Comparison of ENCODE assay signal across 9 mouse cellular contexts in the genomic region with DNA sequence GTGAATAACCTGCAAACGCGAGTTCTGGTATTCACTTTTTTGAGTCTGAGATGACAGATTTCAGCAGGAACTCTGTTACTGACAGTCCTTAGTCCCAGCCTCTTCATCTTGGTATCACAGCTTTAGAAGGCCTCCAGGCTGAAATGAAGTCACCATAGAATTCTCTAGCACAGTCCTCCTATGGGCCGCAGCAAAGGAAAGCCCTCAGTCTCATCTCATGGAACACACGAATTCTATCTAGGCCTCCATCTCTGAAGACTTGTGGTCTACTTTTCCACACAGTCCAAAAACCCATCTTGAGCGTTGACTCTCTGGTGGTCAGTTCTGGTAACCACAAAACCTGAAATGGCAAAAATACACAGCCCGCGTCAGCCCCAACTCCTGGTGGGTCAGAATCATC. TPM values are rescaled to one million over a fixed set of nuclear protein-coding genes. Genes with fewer than 3 reads are reported as not detected.
DNase-seq lines count a peak whose midpoint lies in the region; ATAC-seq lines count a peak whose summit lies in the region.
"Had no signal": no experiment of that assay in that cellular context is flagged by ENCODE, and none has a peak within 500 bp of the region (broad histone marks: within the 10 kb centered on the region; RNA-seq: fewer than 3 reads in every experiment).

No protein-coding gene starts in this region.

- H3K27ac ChIP-seq in liver, embryonic 12.5 days: no peak overlapping the region
- peak overlapping the region; percentile 99 for H3K27ac ChIP-seq in forebrain, embryonic 15.5 days (replicated peaks)
- H3K27ac ChIP-seq in limb, embryonic 11.5 days (replicated peaks; ENCODE audit: low read depth, low read length): no peak overlapping the region
- H3K27ac ChIP-seq in stomach, embryonic 15.5 days: peak overlapping the region; percentile 83; the same call in 1 of the 2 replicates

- H3K4me2 ChIP-seq in liver, embryonic 12.5 days: peak overlapping the region; percentile 62; the same call in 1 of the 2 replicates
- peak overlapping the region; percentile 59 for H3K4me2 ChIP-seq in forebrain, embryonic 15.5 days (replicated peaks)
- H3K4me2 ChIP-seq in limb, embryonic 11.5 days (ENCODE audit: low read depth, severe bottlenecking): peak overlapping the region; percentile 72
- H3K4me2 ChIP-seq in stomach, embryonic 15.5 days: peak overlapping the region; percentile 88

- H3K9me3 ChIP-seq in liver, embryonic 12.5 days (replicated peaks): no peaks in the 10 kb centered on the region
- H3K9me3 ChIP-seq in forebrain, embryonic 15.5 days: no peaks in the 10 kb centered on the region
- H3K9me3 ChIP-seq in limb, embryonic 11.5 days (ENCODE audit: control insufficient read depth, low read length): no peaks in the 10 kb centered on the region
- H3K9me3 ChIP-seq in stomach, embryonic 15.5 days: no peaks in the 10 kb centered on the region

- DNase-seq in liver: no peak
- DNase-seq in limb, embryonic 11.5 days (ENCODE audit: low spot score): no peak
- no peak for DNase-seq in layer of hippocampus, postnatal 14 days (ENCODE audit: low spot score in 2 of 2)
- DNase-seq: cerebellum, adult 11 months had no signal

- H3K9ac ChIP-seq in liver, embryonic 12.5 days: no peak overlapping the region
- peak overlapping the region; percentile 90 for H3K9ac ChIP-seq in forebrain, embryonic 15.5 days (replicated peaks)
- H3K9ac ChIP-seq in limb, embryonic 11.5 days (ENCODE audit: low read length): peak overlapping the region; percentile 87
- H3K9ac ChIP-seq in stomach, embryonic 15.5 days: no peak overlapping the region

- peak overlapping the region; percentile 45 for H3K4me3 ChIP-seq in liver, embryonic 12.5 days
- peak overlapping the region; percentile 71 for H3K4me3 ChIP-seq in forebrain, embryonic 15.5 days
- H3K4me3 ChIP-seq in limb, embryonic 11.5 days (ENCODE audit: low read depth, low read length): peak overlapping the region; percentile 69
- H3K4me3 ChIP-seq in stomach, embryonic 15.5 days (replicated peaks): peak overlapping the region; percentile 56

- WGBS in liver, embryonic 12.5 days (ENCODE audit: insufficient replicate concordance): 56% methylated on average over 7 of the region's 7 CpGs
- 50% methylated on average over 7 of the region's 7 CpGs for WGBS in forebrain, embryonic 15.5 days
- 70% methylated on average over 7 of the region's 7 CpGs for WGBS in limb, embryonic 11.5 days
- WGBS in stomach, embryonic 15.5 days: 49% methylated on average over 7 of the region's 7 CpGs

- H3K4me1 ChIP-seq in liver, embryonic 12.5 days: peaks cover 16% of the 10 kb centered on the region
- peaks cover 26% of the 10 kb centered on the region for H3K4me1 ChIP-seq in forebrain, embryonic 15.5 days
- H3K4me1 ChIP-seq in limb, embryonic 11.5 days (ENCODE audit: control insufficient read depth, insufficient read depth, low read length): peaks cover 5% of the 10 kb centered on the region; the same call in 1 of the 2 replicates
- peaks cover 14% of the 10 kb centered on the region for H3K4me1 ChIP-seq in stomach, embryonic 15.5 days

- peaks cover 16% of the 10 kb centered on the region for H3K36me3 ChIP-seq in liver, embryonic 12.5 days
- H3K36me3 ChIP-seq in forebrain, embryonic 15.5 days: peaks cover 14% of the 10 kb centered on the region
- H3K36me3 ChIP-seq in limb, embryonic 11.5 days (ENCODE audit: control insufficient read depth, insufficient read depth, low read length): peaks cover 4% of the 10 kb centered on the region; the same call in 1 of the 2 replicates
- H3K36me3 ChIP-seq in stomach, embryonic 15.5 days: 0 out of 2 replicates have a peak, but pooled peaks cover 4% of the 10 kb centered on the region

- no peak for ATAC-seq in liver, embryonic 12.5 days
- no peak for ATAC-seq in forebrain, embryonic 15.5 days (replicated peaks)
- ATAC-seq in limb, embryonic 11.5 days (ENCODE audit: insufficient number of reproducible peaks, low FRiP score, low TSS enrichment, low read depth): no peak
- ATAC-seq in stomach, embryonic 15.5 days (ENCODE audit: insufficient read depth, low FRiP score, low read depth): no peak
- ATAC-seq in inflammation-experienced regulatory T-cells, adult 6 months: no peak
- ATAC-seq: Patski had no signal

- H3K27me3 ChIP-seq in liver, embryonic 12.5 days (replicated peaks): peaks cover 27% of the 10 kb centered on the region
- no peaks in the 10 kb centered on the region for H3K27me3 ChIP-seq in forebrain, embryonic 15.5 days
- no peaks in the 10 kb centered on the region for H3K27me3 ChIP-seq in limb, embryonic 11.5 days (ENCODE audit: control insufficient read depth, insufficient read depth, low read length)
- no peaks in the 10 kb centered on the region for H3K27me3 ChIP-seq in stomach, embryonic 15.5 days (replicated peaks)
- H3K27me3 ChIP-seq: Patski had no signal

RNA-seq across cellular contexts. Expression of gene 6330403K07Rik, which starts 1.2 kb away (rescaled TPM):
- 12.9 and 14.1 TPM in 2 replicates for polyA plus RNA-seq in liver, embryonic 12.5 days (2016; fragmentation: Nextera tagmentation; extraction: Ambion mirVana)
- 609 and 665 TPM in 2 replicates for polyA plus RNA-seq in forebrain, embryonic 15.5 days (2015; fragmentation: Nextera tagmentation; extraction: Ambion mirVana)
- 83.9 and 103 TPM in 2 replicates for polyA plus RNA-seq in limb, embryonic 11.5 days (2014; fragmentation: Nextera tagmentation; extraction: Ambion mirVana)
- polyA plus RNA-seq in stomach, embryonic 15.5 days (2015; fragmentation: Nextera tagmentation; extraction: Ambion mirVana): 86.2 and 91.1 TPM in 2 replicates
- 10 to 100 TPM; 10.7 to 20.4 (median 17.8) TPM for polyA plus RNA-seq in inflammation-experienced regulatory T-cells, adult 6 months (2017; shearing (Covaris generic))
- total RNA-seq in layer of hippocampus, postnatal 14 days (2021): 100 to 1,000 TPM; 131 to 145 TPM

RNA-seq across cellular contexts. Expression of gene Derl2, which starts 12.4 kb away (rescaled TPM):
- polyA plus RNA-seq in liver, embryonic 12.5 days (2016; fragmentation: Nextera tagmentation; extraction: Ambion mirVana): 34.8 and 41.4 TPM in 2 replicates
- polyA plus RNA-seq in forebrain, embryonic 15.5 days (2015; fragmentation: Nextera tagmentation; extraction: Ambion mirVana): 35.5 and 36.2 TPM in 2 replicates
- 35.9 and 38.4 TPM in 2 replicates for polyA plus RNA-seq in limb, embryonic 11.5 days (2014; fragmentation: Nextera tagmentation; extraction: Ambion mirVana)
- polyA plus RNA-seq in stomach, embryonic 15.5 days (2015; fragmentation: Nextera tagmentation; extraction: Ambion mirVana): 52.5 and 61.6 TPM in 2 replicates
- polyA plus RNA-seq in inflammation-experienced regulatory T-cells, adult 6 months (2017; shearing (Covaris generic)): 100 to 1,000 TPM; 114 to 184 (median 122) TPM
- 10 to 100 TPM; 19.4 to 22.0 TPM for total RNA-seq in layer of hippocampus, postnatal 14 days (2021)

RNA-seq across cellular contexts. Expression of gene Mis12, which starts 12.7 kb away (rescaled TPM):
- 29.3 and 31.4 TPM in 2 replicates for polyA plus RNA-seq in liver, embryonic 12.5 days (2016; fragmentation: Nextera tagmentation; extraction: Ambion mirVana)
- polyA plus RNA-seq in forebrain, embryonic 15.5 days (2015; fragmentation: Nextera tagmentation; extraction: Ambion mirVana): 39.4 and 40.5 TPM in 2 replicates
- polyA plus RNA-seq in limb, embryonic 11.5 days (2014; fragmentation: Nextera tagmentation; extraction: Ambion mirVana): 48.2 and 59.6 TPM in 2 replicates
- 37.7 and 40.0 TPM in 2 replicates for polyA plus RNA-seq in stomach, embryonic 15.5 days (2015; fragmentation: Nextera tagmentation; extraction: Ambion mirVana)
- polyA plus RNA-seq in inflammation-experienced regulatory T-cells, adult 6 months (2017; shearing (Covaris generic)): 10 to 100 TPM; 16.3 to 21.6 (median 20.3) TPM
- total RNA-seq in layer of hippocampus, postnatal 14 days (2021): 10 to 100 TPM in 1 of 2 experiments, 1 to 10 TPM in 1; 9.7 to 13.1 TPM

RNA-seq across cellular contexts. Expression of gene Dhx33, which starts 27.8 kb away (rescaled TPM):
- polyA plus RNA-seq in liver, embryonic 12.5 days (2016; fragmentation: Nextera tagmentation; extraction: Ambion mirVana): 15.3 and 16.3 TPM in 2 replicates
- polyA plus RNA-seq in forebrain, embryonic 15.5 days (2015; fragmentation: Nextera tagmentation; extraction: Ambion mirVana): 16.8 and 17.3 TPM in 2 replicates
- polyA plus RNA-seq in limb, embryonic 11.5 days (2014; fragmentation: Nextera tagmentation; extraction: Ambion mirVana): 29.1 and 31.6 TPM in 2 replicates
- polyA plus RNA-seq in stomach, embryonic 15.5 days (2015; fragmentation: Nextera tagmentation; extraction: Ambion mirVana): 16.4 and 16.6 TPM in 2 replicates
- polyA plus RNA-seq in inflammation-experienced regulatory T-cells, adult 6 months (2017; shearing (Covaris generic)): 1 to 10 TPM; 4.8 to 6.8 (median 6.2) TPM
- 10 to 100 TPM; 33.6 to 40.7 TPM for total RNA-seq in layer of hippocampus, postnatal 14 days (2021)

RNA-seq across cellular contexts. Expression of gene C1qbp, which starts 49.2 kb away (rescaled TPM):
- 352 and 380 TPM in 2 replicates for polyA plus RNA-seq in liver, embryonic 12.5 days (2016; fragmentation: Nextera tagmentation; extraction: Ambion mirVana)
- 208 TPM in 2 replicates for polyA plus RNA-seq in forebrain, embryonic 15.5 days (2015; fragmentation: Nextera tagmentation; extraction: Ambion mirVana)
- 280 and 295 TPM in 2 replicates for polyA plus RNA-seq in limb, embryonic 11.5 days (2014; fragmentation: Nextera tagmentation; extraction: Ambion mirVana)
- polyA plus RNA-seq in stomach, embryonic 15.5 days (2015; fragmentation: Nextera tagmentation; extraction: Ambion mirVana): 268 and 283 TPM in 2 replicates
- 10 to 100 TPM; 12.6 to 27.5 (median 15.5) TPM for polyA plus RNA-seq in inflammation-experienced regulatory T-cells, adult 6 months (2017; shearing (Covaris generic))
- 100 to 1,000 TPM; 102 to 108 TPM for total RNA-seq in layer of hippocampus, postnatal 14 days (2021)

Comparison
In these comparisons a context has a peak if more than half of its experiments do, and no peak if none do; other contexts are left out.
1. H3K27ac ChIP-seq: peak in forebrain, embryonic 15.5 days (single experiment) and stomach, embryonic 15.5 days (single experiment); none in liver, embryonic 12.5 days (single experiment) and limb, embryonic 11.5 days (single experiment).
2. H3K9ac ChIP-seq: peak in forebrain, embryonic 15.5 days (single experiment) and limb, embryonic 11.5 days (single experiment); none in liver, embryonic 12.5 days (single experiment) and stomach, embryonic 15.5 days (single experiment).
3. Peak in every context shown above with its lines, with median percentiles within 50 percentile points of each other: H3K4me2 ChIP-seq and H3K4me3 ChIP-seq.